Mouse (Mus musculus) embryonic fibroblast, embryonic 13.5 days (primary cell): ENCODE data around the gene Pafah1b2.

Experiments used
- CTCF ChIP-seq: IDR thresholded peaks from 2 replicates; pipeline ENCODE4 v1.5.1; 2011; ENCODE audit warnings: mild to moderate bottlenecking, control low read depth, low read length, moderate library complexity, borderline replicate concordance; ENCODE audit not compliant: insufficient read depth
- POLR2A ChIP-seq: IDR thresholded peaks from 2 replicates; pipeline ENCODE4 v1.6.1; 2011; ENCODE audit warnings: low read depth, mild to moderate bottlenecking, control low read depth, low read length, moderate library complexity

DNA sequence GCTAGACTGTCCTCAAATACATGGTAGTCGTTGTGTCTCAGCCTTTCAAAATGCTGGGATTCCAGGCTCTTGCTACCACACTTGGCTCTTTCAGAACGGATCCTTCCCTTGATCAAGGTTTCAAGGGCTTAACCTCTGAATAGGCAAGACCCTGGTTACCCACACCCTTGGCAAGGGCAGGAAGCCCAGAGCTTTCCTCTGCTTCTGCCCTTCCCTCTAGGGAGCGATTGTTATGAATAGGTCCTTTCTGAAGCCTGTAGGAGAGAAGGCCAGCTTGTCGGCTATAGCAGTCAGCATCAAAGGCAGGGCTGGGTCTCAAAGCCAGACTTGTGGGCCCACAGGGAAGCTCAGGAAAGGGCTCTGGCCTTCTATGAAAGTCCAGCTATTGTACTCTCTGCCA lies 53.6 kb downstream of the Pafah1b2 start:
- TF ChIP-seq POLR2A (no peak), CTCF (no peak)
